Mouse (Mus musculus) MEL (cell line): ENCODE measurements around the gene Tfap4. TPM values are rescaled to one million over a fixed set of nuclear protein-coding genes. Genes with fewer than 3 reads are reported as not detected.
A peak's percentile ranks its signal among the peaks of the same experiment; 100 is the strongest.

Experiments used
- DNase-seq: peaks from one replicate; pipeline ENCODE4 v3.0.0; 2011; ENCODE audit warnings: low read depth, low spot score
- H3K27ac ChIP-seq: 2 replicates; pipeline ENCODE4 v1.5.1; 2012; ENCODE audit warnings: low read depth, mild to moderate bottlenecking, control low read depth, low read length, moderate library complexity; ENCODE audit not compliant: control insufficient read depth
- H3K27me3 ChIP-seq, 2 experiments: fragments of 150-350 bp in 1 of 2; sonication (generic) in 1 of 2; 2 replicates each; pipeline ENCODE4 v1.6.1; 2012; ENCODE audit warnings: low read length in 2 of 2, mild to moderate bottlenecking in 2 of 2, improper control_type of control experiment in 1 of 2, moderate library complexity in 1 of 2; ENCODE audit not compliant: insufficient read depth in 2 of 2, control insufficient read depth in 1 of 2
- H3K36me3 ChIP-seq, 2 experiments: 2 replicates each; pipeline ENCODE4 v1.6.1; 2012 to 2014; ENCODE audit warnings: low read length in 2 of 2, improper control_type of control experiment in 1 of 2, inconsistent platforms in 1 of 2, mild to moderate bottlenecking in 1 of 2; ENCODE audit not compliant: insufficient read depth in 2 of 2, control insufficient read depth in 1 of 2
- H3K4me1 ChIP-seq, 2 experiments: fragments of 150-350 bp in 1 of 2; sonication (generic) in 1 of 2; 2 replicates each; pipeline ENCODE4 v1.6.1; 2012; ENCODE audit warnings: low read length in 2 of 2, improper control_type of control experiment in 1 of 2, mild to moderate bottlenecking in 1 of 2; ENCODE audit not compliant: insufficient read depth in 2 of 2, control insufficient read depth in 1 of 2
- H3K4me3 ChIP-seq, 2 experiments: fragments of 150-350 bp in 1 of 2; sonication (generic) in 1 of 2; 2 replicates each; pipeline ENCODE4 v1.5.1; 2012; ENCODE audit warnings: low read depth in 2 of 2, low read length in 2 of 2, mild to moderate bottlenecking in 2 of 2, moderate library complexity in 2 of 2, control low read depth in 1 of 2, improper control_type of control experiment in 1 of 2; ENCODE audit not compliant: control insufficient read depth in 1 of 2, insufficient read depth in 1 of 2
- H3K79me2 ChIP-seq: 2 replicates; pipeline ENCODE4 v1.6.1; 2012; ENCODE audit warnings: mild to moderate bottlenecking, low read length, moderate library complexity; ENCODE audit not compliant: control insufficient read depth, poor library complexity, insufficient read depth
- H3K9ac ChIP-seq: 2 replicates; pipeline ENCODE4 v1.6.1; 2012; ENCODE audit warnings: low read depth, mild to moderate bottlenecking, control low read depth, low read length, moderate library complexity; ENCODE audit not compliant: control insufficient read depth, poor library complexity, severe bottlenecking
- H3K9me3 ChIP-seq: fragments of 150-350 bp; sonication (generic); replicated peaks from 2 replicates; pipeline ENCODE4 v1.6.1; 2012; ENCODE audit warnings: mild to moderate bottlenecking, low read length, improper control_type of control experiment, moderate library complexity; ENCODE audit not compliant: insufficient read depth
- BHLHE40 ChIP-seq: IDR thresholded peaks from 2 replicates; pipeline ENCODE4 v1.6.1; 2012; ENCODE audit warnings: low read depth, mild to moderate bottlenecking, inconsistent platforms, low read length, improper control_type of control experiment, borderline replicate concordance
- CHD1 ChIP-seq: IDR thresholded peaks from 2 replicates; pipeline ENCODE4 v1.6.1; 2012; ENCODE audit warnings: low read depth, mild to moderate bottlenecking, inconsistent platforms, low read length, improper control_type of control experiment
- CHD2 ChIP-seq: IDR thresholded peaks from 2 replicates; pipeline ENCODE4 v1.6.1; 2011; ENCODE audit warnings: low read length, improper control_type of control experiment
- E2F4 ChIP-seq: IDR thresholded peaks from 2 replicates; pipeline ENCODE4 v1.6.1; 2011; ENCODE audit warnings: low read depth, low read length, improper control_type of control experiment, borderline replicate concordance
- ELF1 ChIP-seq: IDR thresholded peaks from 2 replicates; pipeline ENCODE4 v1.6.1; 2014; ENCODE audit warnings: low read depth, mild to moderate bottlenecking, inconsistent platforms, low read length, improper control_type of control experiment, moderate library complexity
- GABPA ChIP-seq: IDR thresholded peaks from 2 replicates; pipeline ENCODE4 v1.6.1; 2012; ENCODE audit warnings: low read depth, mild to moderate bottlenecking, inconsistent platforms, low read length, improper control_type of control experiment, moderate library complexity
- HCFC1 ChIP-seq: IDR thresholded peaks from 2 replicates; pipeline ENCODE4 v1.6.1; 2012; ENCODE audit warnings: low read depth, mild to moderate bottlenecking, inconsistent platforms, low read length, improper control_type of control experiment, moderate library complexity
- JUND ChIP-seq: IDR thresholded peaks from 2 replicates; pipeline ENCODE4 v1.6.1; 2011; ENCODE audit warnings: low read depth, mild to moderate bottlenecking, improper control_type of control experiment, low read length
- KAT2A ChIP-seq: conservative IDR thresholded peaks from 2 replicates; pipeline ENCODE4 v1.6.1; 2012; ENCODE audit warnings: low read depth, low read length, improper control_type of control experiment, inconsistent platforms
- MAX ChIP-seq: IDR thresholded peaks from 2 replicates; pipeline ENCODE4 v1.6.1; 2011; ENCODE audit warnings: low read length, improper control_type of control experiment
- MAZ ChIP-seq: IDR thresholded peaks from 2 replicates; pipeline ENCODE4 v1.6.1; 2012; ENCODE audit warnings: low read depth, mild to moderate bottlenecking, inconsistent platforms, low read length, improper control_type of control experiment
- MYC ChIP-seq: IDR thresholded peaks from 2 replicates; pipeline ENCODE4 v1.6.1; 2011; ENCODE audit warnings: low read depth, mild to moderate bottlenecking, low read length, improper control_type of control experiment, moderate library complexity
- POLR2AphosphoS2 ChIP-seq: IDR thresholded peaks from 2 replicates; pipeline ENCODE4 v1.6.1; 2011; ENCODE audit warnings: low read length, improper control_type of control experiment
- POLR2AphosphoS5 ChIP-seq: IDR thresholded peaks from 2 replicates; pipeline ENCODE4 v1.6.1; 2012; ENCODE audit warnings: low read depth, borderline replicate concordance, mild to moderate bottlenecking, inconsistent platforms, low read length, moderate library complexity, mixed read lengths
- RAD21 ChIP-seq: IDR thresholded peaks from 2 replicates; pipeline ENCODE4 v1.6.1; 2011; ENCODE audit warnings: mild to moderate bottlenecking, low read depth, low read length, improper control_type of control experiment
- SIN3A ChIP-seq: IDR thresholded peaks from 2 replicates; pipeline ENCODE4 v1.6.1; 2012; ENCODE audit warnings: low read length, improper control_type of control experiment, inconsistent platforms
- TCF12 ChIP-seq: IDR thresholded peaks from 2 replicates; pipeline ENCODE4 v1.6.1; 2014; ENCODE audit warnings: low read depth, mild to moderate bottlenecking, inconsistent platforms, low read length, improper control_type of control experiment, moderate library complexity
- USF1 ChIP-seq: IDR thresholded peaks from 2 replicates; pipeline ENCODE4 v1.6.1; 2014; ENCODE audit warnings: low read depth, mild to moderate bottlenecking, inconsistent platforms, low read length, improper control_type of control experiment, moderate library complexity
- USF2 ChIP-seq, 2 experiments: IDR thresholded peaks; 2 replicates each; pipeline ENCODE4 v1.6.1; 2011 to 2012; ENCODE audit warnings: improper control_type of control experiment in 2 of 2, low read length in 2 of 2, borderline replicate concordance in 1 of 2, inconsistent platforms in 1 of 2, low read depth in 1 of 2, mild to moderate bottlenecking in 1 of 2; ENCODE audit not compliant: insufficient read depth in 1 of 2
- ZKSCAN1 ChIP-seq: IDR thresholded peaks from 2 replicates; pipeline ENCODE4 v1.6.1; 2012; ENCODE audit warnings: low read depth, mild to moderate bottlenecking, inconsistent platforms, low read length, improper control_type of control experiment, moderate library complexity
- ZNF384 ChIP-seq: IDR thresholded peaks from 2 replicates; pipeline ENCODE4 v1.6.1; 2012; ENCODE audit warnings: low read depth, mild to moderate bottlenecking, inconsistent platforms, low read length, improper control_type of control experiment
- polyA plus RNA-seq, 2 experiments: library from polyadenylated mRNA; stranded (reverse) in 1 of 2; unstranded in 1 of 2; fragments of >175 nt in 1 of 2; fragments of >200 nt in 1 of 2; gene quantifications; 2 replicates each; pipeline versions ENCODE4 v1.2.1 to v1.2.4; 2012; ENCODE audit warnings: low replicate concordance in 2 of 2, low read depth in 1 of 2; ENCODE audit not compliant: insufficient read length in 2 of 2, insufficient read depth in 1 of 2, missing spikeins in 1 of 2
- total RNA-seq: library from RNA; depleted of rRNA; stranded (reverse); fragments of 300-350 nt; gene quantifications from 2 replicates; pipeline ENCODE4 v1.2.3, GENCODE M21; 2012

Gene Tfap4
- total and polyA plus RNA-seq, 3 experiments: 26.2 to 217 (median 40.3) TPM

DNA sequence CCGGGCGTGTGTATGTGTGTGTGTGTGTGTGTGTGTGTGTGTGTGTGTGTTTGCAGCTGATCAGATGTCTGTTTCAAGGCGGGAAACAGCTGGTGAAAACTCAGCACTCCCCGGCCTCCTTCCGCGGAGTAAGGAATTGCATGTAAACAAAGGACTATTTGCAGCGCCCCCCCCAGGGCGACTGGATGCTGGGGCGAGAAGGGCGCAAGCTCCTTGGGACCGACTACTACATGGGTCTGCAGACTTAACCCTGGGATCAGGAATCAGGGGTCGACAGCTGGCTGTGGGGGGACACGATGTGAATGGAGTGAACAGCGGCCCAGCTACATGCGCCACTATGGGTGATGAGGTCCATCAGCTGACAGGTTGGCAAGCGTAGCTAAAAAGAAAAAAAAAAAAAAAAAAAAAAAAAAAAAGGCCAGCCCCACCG lies at the start of gene Tfap4 (continued):
- peak; percentile 43; the same call in 1 of the 2 replicates for TF ChIP-seq USF1

DNA sequence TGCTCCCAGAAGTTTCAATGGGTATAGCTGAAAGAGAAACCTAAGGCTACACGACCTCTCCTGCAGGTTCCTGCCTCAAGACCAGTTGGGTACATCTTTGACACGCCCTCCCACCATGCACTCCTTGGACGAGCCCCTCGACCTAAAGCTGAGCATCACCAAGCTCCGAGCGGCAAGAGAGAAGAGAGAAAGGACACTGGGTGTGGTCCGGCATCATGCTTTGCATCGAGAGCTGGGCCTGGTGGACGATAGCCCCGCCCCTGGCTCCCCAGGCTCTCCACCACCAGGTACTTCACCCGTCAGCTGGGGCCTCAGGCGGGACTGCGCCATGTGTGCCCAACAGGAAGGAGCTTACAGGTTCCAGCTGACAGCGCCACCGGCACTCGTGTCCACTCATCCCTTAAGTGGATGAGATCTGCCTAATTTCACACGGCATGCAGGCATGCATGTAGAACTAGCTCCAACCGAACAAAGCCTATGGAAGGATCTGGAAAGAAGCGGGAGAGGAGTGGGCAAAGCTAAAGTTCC lies 48.9 kb upstream of the Tfap4 start:
- no peak for TF ChIP-seq JUND
- no peak for TF ChIP-seq CHD1
- TF ChIP-seq CHD2: no peak
- no peak for TF ChIP-seq GABPA
- TF ChIP-seq ZNF384: no peak
- no peak for TF ChIP-seq USF2 (IDR thresholded peaks at IDR 0.05; ENCODE audit: borderline replicate concordance in 1 of 2, insufficient read depth in 1 of 2, low read depth in 1 of 2, low read length in 2 of 2)
- no peak for TF ChIP-seq ZKSCAN1
- no peak for TF ChIP-seq ELF1
- no peak for TF ChIP-seq MAZ
- TF ChIP-seq POLR2AphosphoS2: no peak
- no peak for TF ChIP-seq KAT2A
- TF ChIP-seq RAD21: no peak
- no peak for TF ChIP-seq MAX
- TF ChIP-seq MYC: no peak
- no peak for TF ChIP-seq TCF12
- TF ChIP-seq E2F4: no peak
- no peak for TF ChIP-seq POLR2AphosphoS5
- TF ChIP-seq BHLHE40: no peak
- no peak for TF ChIP-seq HCFC1
- TF ChIP-seq SIN3A: no peak
- no peak for DNase-seq
- Histone ChIP-seq H3K4me1 (no peaks in the 10 kb centered on the region), H3K36me3 (no peaks in the 10 kb centered on the region), H3K27me3 (no peaks in the 10 kb centered on the region), H3K9me3 (no peaks in the 10 kb centered on the region), H3K9ac (no peak overlapping the region), H3K27ac (no peak overlapping the region), H3K4me3 (no peak overlapping the region), H3K79me2 (no peaks in the 10 kb centered on the region)
